Mouse (Mus musculus) bone marrow macrophage, adult 2 months (primary cell): Measurements from ENCODE around the gene Cox19.

Source experiments
- CTCF ChIP-seq: IDR thresholded peaks from 2 replicates; pipeline ENCODE4 v1.5.1; 2012; ENCODE audit warnings: low read depth, mild to moderate bottlenecking, low read length, moderate library complexity
- POLR2A ChIP-seq: IDR thresholded peaks from 2 replicates; pipeline ENCODE4 v1.6.1; 2012; ENCODE audit warnings: mild to moderate bottlenecking, low read depth, low read length, borderline replicate concordance

DNA sequence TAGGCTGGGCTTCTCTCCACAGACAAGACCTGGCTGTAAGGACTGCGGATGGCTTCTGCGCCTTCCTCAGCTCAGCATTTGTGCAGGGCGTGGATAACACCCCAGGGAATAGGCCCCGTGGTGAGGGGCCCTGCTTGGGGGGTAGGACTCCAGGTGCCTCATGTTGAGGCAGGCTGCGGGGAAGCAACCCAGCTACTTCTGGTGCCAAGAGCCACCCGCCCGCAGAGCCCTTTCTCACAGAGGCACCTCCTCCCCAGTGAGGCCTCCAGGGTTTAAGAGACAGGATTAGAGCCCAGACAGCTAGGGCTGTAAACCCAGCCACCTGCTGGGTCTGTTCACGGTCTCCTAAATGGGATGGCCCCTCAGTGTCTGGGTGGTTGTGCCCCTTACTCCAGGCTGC is 410 bp upstream of the Cox19 start:
- TF ChIP-seq CTCF, result no peak
- no peak for TF ChIP-seq POLR2A
